Mouse (Mus musculus) bone marrow macrophage, adult 2 months (primary cell): ENCODE measurements around the gene Dhx40.

Experiments used
- CTCF ChIP-seq: IDR thresholded peaks from 2 replicates; pipeline ENCODE4 v1.5.1; 2012; ENCODE audit warnings: low read depth, mild to moderate bottlenecking, low read length, moderate library complexity
- POLR2A ChIP-seq: IDR thresholded peaks from 2 replicates; pipeline ENCODE4 v1.6.1; 2012; ENCODE audit warnings: mild to moderate bottlenecking, low read depth, low read length, borderline replicate concordance

GRCm38 (mm10) chr11:86769884-86770283 is 37.7 kb downstream of the Dhx40 start:
- no peak for TF ChIP-seq CTCF
- TF ChIP-seq POLR2A = no peak
